Mouse (Mus musculus) spleen, postnatal 14 days (tissue): ENCODE results near the gene Ccdc34.
"Not testable (repeated sequence)": the region's sequence is repeated elsewhere in the genome, so short reads cannot be mapped to it uniquely, and the experiment has no call there.

Experiments
- DNase-seq, 2 experiments: peaks; one replicate each; pipeline ENCODE4 v3.0.0; 2021 to 2022; ENCODE audit warnings: low spot score in 2 of 2

The Ccdc34 gene

DNA sequence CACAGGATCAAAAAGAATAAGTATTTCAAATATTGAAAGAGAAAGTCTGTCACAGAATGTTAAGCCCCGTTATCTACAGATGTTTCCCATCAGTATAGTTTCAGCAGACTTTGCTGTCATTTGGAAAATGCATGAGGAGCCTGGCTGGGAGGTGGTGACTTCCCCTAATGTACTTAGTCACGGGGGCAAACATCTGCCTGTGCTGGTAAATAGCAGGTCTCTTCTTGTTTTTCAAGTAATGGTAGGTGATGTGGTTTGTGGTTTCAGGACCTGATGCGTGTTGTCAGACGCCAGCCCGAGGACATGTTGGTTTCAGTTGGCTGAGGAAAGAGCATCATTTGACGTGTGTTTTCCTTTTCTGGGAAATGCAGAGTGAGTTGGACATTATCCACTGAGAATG, 62.9 kb downstream of the Ccdc34 start:
- no peak for DNase-seq

DNA sequence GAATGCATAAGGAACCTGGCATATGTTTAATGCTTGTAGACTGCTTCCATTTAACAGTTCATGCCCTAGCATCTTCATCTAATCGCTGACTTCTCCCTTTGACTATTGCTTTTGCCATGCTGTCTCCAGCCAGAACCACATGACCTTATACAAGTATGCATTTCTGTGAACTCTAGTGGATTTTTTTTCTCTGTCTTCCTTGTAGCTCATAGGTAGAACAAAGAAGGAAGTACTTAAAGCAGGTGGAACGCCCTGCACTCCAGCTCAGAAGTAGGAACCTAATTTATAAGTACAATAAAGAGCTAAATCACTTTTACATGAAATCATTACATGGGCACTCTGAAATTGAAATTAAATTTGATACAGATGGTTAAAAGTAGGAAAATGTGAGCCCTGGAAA, 65.4 kb downstream of the Ccdc34 start:
- DNase-seq, result no peak

DNA sequence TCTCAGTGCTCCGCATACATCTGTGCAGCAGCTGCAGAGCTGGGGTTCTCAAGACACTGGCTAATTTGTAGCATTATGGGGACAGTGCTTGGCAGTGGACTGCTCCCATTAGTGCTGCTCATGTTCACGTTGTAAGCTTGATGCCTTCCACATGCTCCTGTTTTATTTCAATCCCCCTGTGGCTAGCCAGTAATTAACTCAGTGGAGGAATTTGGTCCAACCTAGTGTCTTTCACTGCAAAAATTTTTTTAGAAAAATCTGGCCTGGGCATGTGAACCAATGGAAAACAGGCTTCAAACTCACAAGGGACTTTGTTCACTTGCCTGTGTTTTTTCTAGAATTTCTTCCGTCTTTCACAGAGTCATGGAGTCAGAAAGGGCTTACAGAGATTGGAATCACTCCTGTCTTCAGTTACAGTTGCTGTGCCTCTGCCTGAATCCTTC, 68.1 kb downstream of the Ccdc34 start:
- DNase-seq, result no peak

DNA sequence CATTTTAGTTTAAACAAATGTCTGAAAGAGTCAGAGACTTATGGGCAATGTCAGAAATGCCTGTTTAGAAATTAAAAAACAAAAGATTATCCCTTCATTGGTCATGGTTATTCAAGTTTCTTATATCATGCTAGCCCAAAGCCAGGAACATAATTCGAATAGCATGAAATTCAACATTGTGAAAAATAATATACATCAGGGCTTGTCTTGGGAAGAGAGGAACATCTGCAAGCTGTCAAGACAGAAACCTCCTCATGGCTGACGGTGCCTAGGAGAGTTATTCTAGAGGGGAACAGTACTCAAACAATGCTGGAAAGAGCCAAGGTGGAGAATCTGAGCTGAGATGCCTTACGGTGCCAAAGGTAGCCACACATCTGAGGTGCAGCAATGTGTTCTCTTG, 96.5 kb downstream of the Ccdc34 start:
- no peak for DNase-seq

DNA sequence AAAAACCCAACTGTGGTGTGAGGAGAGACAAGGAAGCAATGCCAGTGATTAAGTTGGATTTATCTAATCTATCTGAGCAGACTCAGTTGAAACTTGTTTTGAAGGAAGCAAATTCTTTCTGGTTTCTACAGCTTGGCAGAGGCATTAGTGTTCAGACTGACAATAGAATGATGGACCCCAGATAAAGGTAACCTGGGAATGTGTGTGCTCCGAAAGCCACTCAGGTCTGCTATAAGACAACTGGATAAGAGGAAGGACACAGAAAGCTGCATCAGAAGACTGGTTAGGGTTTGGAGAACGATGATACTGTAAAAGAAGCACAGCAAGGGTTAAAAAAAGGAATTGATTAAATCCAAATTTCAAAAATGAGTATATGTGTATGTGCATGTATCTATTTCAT, 111.8 kb downstream of the Ccdc34 start:
- DNase-seq, result no peak

DNA sequence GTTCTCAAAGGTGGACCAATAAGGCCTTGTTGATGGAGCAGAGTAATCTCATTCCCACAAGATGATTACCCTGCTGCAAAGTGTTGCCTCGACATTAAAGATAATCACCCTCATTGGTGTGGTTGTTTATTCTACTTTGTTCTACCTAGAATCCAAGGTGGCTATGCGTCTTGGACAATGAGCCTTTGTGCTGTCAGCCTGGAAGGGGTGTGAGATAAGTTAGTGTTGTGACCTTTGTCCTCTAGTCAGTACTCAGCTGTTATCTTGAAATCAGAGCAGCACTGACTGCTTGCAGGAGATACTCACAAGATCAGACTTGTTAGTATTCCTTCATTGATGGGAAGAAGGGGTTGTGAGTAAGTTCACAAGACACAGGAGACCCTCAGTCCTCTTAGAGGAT, 114.0 kb downstream of the Ccdc34 start:
- DNase-seq, result no peak

DNA sequence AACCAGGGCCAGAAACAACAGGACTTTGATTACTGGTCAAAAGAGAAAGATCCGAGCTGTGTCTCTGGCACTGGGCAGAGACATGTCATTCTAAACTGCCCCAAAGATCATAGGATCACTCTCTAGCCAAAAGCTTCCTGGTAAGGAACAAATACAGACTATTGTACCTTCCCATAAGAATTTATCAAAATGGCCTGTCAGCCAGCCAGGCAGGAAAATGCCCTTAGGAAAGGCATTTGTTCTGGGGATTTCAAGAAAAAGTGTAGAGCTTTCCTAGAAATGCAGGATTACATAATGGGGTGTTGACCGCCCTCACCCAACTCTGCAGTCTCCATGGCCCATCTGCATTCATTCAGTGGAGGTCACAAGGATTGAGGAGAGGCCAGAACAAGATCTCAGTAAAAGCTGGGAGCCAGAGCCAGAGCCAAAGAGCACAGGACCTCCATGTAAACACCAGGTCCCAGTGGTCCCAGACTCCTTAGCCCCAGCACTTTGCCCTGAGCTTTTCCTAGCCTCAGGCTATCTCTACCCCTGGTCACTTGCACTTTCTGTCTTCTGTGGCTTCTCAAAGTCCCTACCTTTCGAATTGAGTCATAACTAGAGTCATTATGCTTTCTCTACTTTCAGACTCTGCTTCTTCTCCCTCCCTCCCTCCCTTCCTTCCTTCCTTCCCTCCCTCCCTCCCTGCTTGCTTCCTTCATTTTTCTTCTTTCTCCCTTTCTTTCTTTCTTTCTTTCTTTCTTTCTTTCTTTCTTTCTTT, 115.9 kb downstream of the Ccdc34 start:
- no peak for DNase-seq

DNA sequence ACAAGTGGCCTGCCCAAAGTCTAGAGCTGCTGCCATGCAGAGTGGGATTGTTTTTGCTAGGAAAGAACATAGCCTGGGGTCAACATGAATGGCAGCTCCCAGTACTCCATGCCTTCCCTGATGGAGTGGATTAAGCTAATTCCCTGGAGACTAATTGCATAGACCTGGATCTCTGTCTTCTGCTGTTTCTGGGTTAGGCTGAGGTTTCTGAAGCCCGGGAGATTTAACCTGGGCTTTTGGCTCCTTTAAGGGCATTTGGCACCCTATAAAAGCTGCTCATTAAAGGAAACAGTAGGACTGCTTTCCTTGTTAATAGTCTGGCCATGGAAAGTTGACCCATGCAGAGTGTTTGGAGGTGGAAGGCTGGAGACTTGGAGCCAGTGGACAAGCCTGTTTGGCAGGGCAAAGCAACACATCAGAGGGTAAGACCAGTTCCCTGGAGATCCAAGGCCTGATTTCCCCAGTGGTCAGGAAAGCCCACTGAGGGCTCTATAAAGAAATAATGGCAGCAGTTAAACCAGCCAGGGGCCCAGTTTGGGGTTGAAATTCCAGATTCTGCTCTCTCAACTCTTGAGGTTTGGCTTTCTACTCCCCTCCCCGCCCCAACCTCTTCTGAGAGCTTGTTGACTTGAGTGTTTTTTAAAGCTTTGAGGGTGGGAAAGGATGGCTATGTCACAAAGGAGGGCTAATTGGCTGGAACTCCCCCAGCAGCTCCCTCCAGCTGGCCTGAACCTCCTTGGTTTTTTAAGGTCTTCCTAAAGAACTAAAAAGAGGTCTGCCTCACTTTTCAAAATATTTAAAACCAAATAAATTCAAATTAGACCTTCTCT, 117.4 kb downstream of the Ccdc34 start:
- DNase-seq, result no peak

DNA sequence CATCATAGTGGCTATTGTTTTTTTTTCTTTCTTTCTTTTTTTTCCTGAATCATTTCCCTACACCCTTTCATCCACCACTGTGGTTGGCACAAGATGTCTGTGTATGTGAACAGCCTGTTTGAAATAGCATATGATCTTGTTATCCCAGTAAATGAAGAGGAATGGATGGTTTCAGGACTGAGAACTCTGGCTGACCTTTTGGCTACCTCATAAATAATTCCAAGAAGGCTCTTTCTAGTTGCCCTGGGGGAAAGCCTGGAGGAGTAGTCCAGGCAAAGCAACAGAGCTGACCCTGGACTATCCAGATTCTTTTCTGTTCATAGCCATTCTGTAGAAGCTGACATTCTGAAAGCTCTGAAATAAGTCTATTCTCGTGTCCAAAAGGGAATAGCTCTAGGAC, 119.7 kb downstream of the Ccdc34 start:
- DNase-seq, result no peak

DNA sequence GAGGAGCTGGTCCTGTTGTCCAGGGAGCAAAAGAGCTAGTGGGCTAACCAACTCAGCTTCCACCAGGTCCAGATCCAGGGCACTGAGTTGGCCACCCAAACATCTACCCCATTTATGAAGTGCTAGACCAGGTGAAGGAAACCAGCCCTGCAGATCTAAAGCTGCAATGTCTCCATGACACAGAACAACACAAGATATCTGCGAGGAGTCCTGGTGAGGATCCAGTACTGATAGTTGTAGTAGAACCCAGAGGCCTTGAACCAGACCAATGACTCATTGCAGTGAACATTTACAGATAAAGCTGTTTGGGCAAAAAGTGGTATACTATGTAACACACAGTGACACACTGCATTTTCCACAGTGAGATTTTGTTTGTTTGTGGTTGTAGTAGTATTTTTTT, 120.5 kb downstream of the Ccdc34 start:
- DNase-seq, result no peak

DNA sequence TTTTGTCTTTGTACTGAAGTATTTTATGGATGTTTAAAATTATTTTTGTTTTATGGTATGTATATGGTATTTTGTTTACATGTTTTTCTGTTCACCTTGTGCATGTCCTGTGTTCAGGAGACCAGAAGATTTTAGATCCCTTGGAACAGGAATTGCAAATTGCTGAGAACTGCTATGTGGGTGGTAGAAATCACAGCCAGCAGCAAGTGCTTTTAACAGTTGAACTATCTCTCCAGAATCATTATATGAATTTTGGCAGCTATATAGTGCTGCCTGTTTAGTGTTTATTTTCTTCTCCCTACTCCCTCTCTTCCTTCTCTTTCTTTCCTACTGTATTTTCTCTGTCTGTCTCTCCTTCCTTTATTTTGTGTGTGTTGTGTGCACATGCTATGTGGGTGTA, 130.4 kb downstream of the Ccdc34 start:
- DNase-seq, result not testable (repeated sequence)

DNA sequence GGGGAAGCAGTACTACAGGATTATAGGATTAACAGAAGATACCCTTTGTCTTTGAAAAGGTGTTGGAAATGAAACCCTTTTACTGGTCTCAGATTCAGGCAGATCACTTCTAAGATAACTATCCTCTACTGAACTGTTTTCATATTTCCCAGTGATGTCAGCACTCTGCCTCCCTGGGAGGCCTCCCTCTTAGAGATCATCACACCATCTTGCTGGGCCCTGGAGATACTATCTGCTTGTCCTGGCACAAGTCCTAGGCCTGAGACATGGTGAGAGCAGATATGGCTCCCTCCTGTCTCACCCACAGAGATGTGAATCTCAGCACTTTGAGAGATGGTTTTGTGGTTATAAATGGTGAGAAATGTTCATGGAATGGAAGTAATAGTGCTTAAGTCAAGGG, 131.6 kb downstream of the Ccdc34 start:
- no peak for DNase-seq

DNA sequence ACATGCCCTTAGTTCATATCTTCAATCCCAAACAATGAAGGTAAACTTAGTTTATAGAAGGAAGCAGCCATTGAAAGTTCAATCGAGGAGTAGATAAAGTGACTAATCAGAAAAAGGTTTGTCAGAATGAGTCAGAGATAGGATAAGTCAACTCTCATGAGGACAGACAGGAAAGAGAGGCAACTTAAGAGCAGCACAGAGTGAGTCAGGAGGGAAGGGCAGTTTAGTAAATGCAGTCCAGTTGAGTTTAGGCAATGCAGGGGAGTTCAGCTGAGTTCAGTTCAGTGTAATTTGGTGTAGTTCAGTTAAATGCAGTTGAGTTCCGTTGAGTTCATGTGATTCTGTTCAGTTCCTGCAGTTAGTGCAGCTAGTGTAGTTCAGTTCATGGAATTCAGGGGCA, 138.7 kb downstream of the Ccdc34 start:
- DNase-seq, result no peak

DNA sequence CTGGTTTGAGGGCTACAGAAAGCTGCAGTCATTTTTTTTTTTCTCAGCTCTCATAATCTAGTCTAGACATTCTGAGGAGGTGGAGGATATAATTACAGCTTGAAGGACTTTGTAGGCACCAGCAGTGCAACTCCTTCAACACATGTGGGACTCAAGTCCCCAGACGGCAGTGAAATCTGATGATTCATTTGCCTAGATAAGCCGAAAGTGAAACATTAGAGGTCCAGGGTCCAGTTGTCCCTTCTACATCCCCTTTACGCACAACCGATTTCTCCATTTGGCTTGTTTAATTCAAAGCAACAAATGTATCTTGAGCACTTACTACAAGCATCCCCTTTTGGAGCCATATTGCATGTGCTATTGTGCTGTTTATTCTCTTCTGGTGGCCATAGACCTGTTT, 147.4 kb downstream of the Ccdc34 start:
- no peak for DNase-seq

DNA sequence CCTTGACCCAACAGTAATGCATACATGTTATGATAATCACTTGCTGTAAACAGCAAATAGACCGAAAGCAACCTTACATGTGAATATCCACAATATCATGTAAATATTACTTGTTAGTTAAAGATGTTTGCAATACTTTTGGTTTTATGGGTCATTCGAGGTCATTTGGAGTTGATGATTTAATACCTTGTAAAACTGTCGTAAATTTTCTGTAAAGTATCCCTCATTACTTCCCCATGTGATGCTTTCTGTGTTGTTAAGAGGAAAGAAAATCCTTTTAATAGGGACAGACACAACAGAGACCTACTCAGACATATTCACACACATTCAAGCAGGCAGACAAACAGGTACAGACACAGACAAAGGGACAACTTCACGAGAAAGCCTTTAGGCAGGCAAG, 150.1 kb downstream of the Ccdc34 start:
- DNase-seq, result no peak

DNA sequence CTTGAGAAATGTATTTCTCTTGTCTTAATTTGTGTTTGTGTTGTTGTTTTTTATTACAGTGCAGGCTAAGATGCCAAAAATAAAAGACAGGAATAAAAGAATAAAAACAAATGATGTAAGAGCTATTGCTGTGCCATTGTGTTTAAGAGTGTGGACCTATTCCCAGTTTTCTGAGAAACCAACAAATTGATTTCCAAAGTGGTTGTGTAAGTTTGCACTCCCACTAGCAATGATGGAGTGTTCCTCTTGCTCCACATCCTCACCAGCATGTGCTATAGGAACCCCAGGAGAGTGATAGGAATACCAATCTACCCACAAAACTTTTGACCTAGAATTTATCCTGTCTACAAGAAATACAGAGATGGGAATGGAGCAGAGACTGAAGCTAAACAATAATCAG, 150.7 kb downstream of the Ccdc34 start:
- DNase-seq, result no peak

DNA sequence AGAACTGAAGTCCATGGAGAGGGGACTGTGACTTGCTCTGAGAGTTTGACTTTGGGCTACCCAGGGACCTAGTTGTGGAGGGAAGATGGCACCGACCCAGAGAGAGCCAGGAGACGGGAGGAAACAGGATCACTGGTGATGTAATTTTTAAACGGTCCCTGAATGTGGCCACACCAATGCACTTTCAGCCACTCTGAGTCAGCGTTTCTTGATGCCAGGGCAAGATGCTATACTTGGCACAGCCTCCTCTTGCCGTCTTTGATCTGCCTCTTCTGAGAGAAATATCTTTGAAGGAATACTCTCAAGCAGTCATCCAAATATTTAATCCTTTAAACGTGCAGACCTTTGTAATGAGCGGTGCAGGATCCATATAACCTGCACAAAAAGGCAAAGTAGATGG, 154.8 kb downstream of the Ccdc34 start:
- no peak for DNase-seq

DNA sequence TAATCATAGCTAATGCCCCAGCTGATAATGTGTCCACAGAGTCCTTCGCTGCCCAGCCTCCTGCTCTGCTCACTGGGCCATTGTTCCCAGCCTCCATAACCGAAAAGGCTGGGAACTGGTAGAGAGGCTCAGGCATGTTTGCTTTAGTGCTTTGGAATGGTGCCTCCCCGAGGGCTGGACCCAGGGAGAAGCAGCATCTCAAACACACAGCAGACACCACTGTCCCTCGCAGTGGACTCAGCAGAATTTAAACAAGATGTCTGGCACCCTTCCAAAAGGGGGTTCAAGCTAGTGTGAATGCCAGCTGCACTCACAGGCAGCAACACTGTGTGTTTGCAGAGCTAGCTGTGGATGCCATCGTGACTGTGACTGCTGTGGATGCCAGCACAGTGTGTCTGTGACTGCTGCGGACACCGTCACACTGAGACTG, 156.2 kb downstream of the Ccdc34 start:
- DNase-seq, result no peak

DNA sequence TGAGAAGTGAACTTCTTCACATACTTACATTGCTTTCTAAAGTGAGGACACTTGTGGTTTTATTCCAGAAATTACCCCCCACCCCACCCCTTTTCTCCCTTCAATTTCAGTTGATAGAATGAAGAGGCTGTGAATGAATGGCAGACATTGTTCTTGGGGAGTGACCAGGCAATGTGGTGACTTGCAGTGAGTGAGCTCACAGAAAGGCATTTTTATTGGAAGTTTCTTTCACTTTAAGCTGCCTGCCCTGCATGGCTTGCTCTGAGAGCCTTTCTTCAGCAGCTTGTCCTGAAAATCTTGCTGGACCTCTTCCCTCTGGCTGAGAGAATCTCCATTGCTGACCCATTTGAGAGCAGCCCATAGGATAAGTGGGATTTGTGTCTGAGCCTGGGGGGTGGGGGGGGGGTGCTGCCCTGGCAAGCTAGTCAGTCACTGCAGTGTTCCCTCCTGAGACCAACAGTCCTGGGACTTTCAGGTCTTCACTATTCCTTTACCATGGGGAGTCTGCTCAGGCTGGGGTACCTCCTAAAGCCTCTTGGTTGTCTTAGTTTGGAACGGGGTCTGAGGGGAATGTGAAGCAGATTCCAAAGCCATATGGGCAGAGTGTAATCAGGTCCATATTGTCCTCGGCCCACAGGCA, 159.3 kb downstream of the Ccdc34 start:
- no peak for DNase-seq

DNA sequence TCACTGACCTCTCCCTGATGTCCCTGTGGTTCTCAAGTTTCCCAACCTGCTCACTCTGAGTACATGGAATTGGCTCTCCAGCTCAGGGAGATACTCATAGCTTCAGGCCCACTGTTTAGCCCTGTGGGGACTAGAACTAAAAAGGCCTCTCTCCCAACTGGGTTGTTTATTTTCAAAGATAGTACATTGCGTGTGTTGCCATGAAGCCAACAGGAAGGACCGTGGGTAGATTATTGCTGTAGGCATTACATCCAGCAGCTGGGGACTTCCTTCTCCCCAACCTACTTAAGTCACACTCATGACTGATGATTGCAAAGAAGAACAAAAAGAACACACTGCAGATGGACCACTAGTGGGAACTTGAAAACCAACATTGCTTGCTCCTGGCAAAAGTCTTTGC, 159.8 kb downstream of the Ccdc34 start:
- DNase-seq, result no peak

DNA sequence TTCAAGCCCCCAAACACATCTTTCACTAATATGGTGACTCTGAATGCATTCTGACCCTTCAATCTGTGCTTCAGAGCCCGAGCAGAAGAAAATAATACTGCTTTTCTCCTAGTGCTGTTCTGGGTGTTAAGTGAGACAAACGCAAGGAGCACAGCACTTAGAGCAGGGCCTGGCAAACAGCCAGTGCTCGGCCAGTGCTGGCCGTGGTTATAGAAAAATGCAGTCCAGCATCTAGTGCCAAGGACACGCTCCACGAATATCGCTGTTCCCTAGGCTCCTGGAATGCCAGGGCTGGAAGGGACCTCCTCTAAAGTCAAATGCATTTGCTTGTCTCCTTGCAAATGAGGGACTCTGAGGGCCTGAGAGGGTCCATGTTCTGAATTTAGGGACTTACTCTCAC, 160.3 kb downstream of the Ccdc34 start:
- no peak for DNase-seq

DNA sequence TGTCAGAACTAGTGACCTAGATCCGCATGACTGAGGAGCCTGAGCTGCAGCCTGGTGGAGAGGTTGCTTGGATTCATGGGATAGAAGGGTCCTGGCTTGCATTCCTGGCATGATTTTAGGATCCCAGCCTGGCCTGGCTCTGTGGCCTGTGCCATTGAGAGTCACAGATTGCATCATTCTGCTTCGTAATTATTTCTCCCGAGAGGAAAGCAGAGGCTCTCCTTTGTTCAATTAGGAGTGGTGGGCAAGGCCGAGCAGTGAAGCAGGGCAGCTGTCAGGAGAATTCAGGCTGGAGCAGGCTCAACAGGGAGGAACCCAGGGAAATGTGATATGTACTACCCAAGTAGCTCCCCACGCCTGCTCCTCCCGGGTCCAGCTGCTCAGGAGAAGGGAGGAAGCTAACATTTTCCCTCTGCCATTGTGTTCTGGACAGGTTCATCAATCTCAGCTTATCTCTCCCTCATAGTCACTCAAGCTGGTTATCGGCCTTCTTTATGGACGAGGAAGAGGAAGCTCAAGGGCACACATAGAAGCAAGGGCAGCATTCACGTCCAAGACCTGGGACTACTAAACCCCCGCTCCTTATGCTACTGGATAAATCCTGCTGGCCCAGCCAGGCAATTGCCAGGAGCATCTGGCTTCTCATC, 162.2 kb downstream of the Ccdc34 start:
- DNase-seq, result no peak
